Mouse (Mus musculus): ENCODE data around the gene Arl9. TPM values are rescaled to one million over a fixed set of nuclear protein-coding genes. Genes with fewer than 3 reads are reported as not detected.

Arl9 gene
- 1.6 TPM for total RNA-seq (2023)

DNA sequence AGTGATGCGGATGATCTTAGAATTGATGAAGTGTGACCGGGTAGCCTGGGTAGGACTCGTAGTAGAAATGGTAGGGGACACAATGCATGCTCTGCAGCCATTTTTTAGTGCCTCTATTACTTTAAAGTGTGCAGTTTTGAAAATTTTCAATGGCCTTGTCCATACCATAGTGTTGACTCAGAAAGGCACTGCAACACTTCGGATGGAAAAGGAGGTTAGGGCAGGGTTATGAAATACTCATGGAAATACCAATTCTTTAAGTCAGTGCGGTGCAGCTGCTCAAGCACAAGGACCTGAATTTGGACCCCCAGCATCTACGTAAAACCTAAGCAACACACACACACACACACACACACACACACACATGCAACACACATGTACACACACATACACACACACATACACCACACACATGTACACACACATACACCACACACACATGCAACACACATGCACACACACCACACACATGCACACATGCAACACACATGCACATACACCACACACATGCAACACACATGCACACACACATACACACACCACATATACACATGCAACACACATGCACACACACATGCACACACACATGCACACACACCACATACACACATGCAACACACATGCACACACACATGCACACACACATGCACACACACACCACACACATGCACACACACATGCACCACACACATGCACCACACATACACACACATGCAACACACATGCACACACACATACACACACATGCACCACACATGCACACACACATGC lies at the start of gene Arl9:
Arl9 (plus strand) TSS at position 5 of the 771 bp plus-strand sequence.

DNA sequence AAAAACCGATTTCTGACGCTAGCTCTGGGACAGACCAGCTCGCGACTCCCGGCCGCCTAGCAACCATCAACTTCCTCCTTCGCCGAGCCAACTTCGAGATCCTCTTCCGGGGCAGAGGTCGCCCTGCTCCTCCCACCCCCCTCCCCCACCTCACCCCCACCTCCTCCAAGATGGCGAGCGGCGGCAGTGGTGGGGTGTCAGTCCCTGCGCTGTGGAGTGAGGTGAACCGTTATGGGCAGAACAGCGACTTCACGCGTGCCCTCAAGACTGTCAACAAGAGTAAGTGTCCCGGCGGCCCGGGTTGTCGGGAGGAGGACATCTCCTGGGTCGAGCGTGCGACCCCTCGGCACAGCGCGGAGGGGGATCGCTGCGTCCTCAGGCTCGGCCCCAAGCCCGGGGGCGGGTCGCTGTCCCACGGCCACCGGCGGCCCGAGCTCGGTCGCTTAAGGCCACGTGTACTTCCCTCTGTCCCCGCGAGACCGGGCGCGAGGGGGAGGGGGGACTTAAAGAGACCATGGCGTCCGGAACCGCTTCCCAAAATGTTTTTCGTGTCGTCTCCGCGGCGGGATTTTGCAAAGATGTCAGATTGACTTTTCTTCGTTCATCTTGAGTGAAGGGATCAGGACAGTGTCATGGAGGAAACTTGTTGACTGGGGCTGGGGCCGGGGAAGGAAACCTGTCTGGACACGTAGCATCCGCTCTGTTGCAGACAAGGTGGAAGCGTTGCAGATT lies 29.1 kb upstream of the Arl9 start, which contains the start of gene Srp72:
Srp72 (plus strand) TSS at position 130 of the 732 bp plus-strand sequence.

DNA sequence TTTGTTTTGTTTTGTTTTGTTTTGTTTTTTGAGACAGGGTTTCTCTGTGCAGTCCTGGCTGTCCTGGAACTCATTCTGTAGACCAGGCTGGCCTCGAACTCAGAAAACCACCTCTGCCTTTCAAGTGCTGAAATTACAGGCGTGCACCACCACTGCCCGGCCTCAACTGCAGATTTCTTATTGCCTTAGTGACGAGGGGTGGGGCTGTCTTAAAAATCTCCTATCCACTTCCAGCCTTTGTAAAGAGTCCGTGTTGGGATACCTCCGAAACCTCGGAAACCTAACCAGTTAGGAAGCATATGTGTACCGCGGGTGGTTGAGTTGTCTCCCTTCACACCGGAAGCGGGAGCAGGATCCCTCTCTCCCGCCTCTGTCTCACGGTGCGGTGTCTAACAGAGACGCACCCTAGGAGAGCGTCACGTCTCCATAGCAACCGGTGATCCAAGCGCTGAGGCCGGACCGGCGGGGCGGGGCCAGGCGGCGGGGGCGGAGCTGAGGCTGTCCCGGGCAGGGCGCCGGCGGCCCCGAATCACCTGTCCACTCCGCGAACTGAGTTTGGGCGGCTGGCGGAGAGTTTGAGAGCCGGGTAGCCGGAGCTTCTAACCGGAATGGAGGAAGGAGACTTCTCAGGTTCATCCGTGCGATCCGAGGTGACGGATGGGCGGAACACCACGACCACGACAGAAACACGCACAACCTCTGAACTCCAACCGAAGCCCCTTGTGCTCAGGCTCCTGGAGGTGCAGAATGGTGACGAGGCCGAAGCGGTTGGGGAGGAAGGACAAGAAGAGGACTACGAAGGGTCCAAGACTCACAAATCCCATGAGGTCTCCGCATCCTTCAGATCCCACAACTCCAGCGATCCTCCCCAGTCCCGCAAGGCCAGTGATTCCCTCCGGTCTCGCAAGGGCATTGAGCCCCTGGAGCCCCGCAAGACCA lies 12.0 kb downstream of the Arl9 start, which contains the start of gene Thegl:
Thegl (plus strand) TSS at position 480 of the 939 bp plus-strand sequence.

Other genes starting within 250 kb of the Arl9 start
- gene Aasdh, start 98.5 kb upstream of the Arl9 start, total RNA-seq (2023) = 25.3 TPM
- 94.5 TPM for gene Paics, start 52.7 kb upstream of the Arl9 start, total RNA-seq (2023)
- gene Ppat, start 52.5 kb upstream of the Arl9 start, total RNA-seq (2023) = 25.7 TPM
- gene Srp72, start 29.4 kb upstream of the Arl9 start, total RNA-seq (2023) = 144 TPM
- not detected for gene Thegl, start 12.0 kb downstream of the Arl9 start, total RNA-seq (2023)
- 29.4 TPM for gene Hopx, start 111.1 kb downstream of the Arl9 start, total RNA-seq (2023)
- not detected for gene Spink2, start 207.4 kb downstream of the Arl9 start, total RNA-seq (2023)

All from CD8-positive naive resting alpha-beta T cell, adult 57 days (primary cell).